Mouse (Mus musculus): ENCODE results near the gene Nox1.

The Nox1 gene

DNA sequence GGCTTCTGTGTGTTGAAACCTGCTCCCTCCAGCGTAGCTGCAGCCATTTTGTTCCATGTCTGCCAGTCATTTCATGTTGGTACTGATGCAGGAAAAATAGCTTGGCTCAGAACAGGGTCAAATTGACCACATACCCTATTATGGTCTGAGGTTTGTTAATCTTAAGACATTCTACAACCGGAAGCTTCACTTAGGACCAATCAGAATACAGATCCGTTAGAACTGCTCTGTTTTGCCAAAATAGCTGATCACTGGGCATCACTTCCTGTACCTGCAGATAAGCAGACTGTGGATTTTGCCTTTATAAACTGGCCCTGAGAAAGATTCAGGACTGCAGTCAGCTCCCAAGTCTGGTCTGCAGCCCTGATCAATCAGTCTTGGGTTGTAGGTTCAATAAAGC lies 93.2 kb downstream of the Nox1 start:
- no peak for DNase-seq (ENCODE audit: inconsistent ontology term)

DNA sequence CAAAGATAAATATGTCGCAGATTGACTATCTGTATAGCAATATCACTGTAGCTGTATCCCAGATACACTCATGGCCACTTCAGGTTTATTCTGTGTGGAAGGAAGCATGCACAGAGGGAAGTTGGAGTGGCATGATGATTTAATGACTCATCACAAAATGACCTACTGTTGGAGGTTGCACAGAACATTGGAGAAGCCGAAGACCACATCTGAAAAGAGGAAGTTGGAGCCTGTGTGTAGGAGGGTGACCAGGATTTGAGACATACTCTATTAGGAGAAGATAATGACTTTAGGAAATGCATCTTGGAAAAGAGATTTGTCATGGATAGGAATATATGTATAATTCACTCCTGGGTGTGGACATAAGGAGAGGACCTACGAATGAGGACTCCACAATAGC lies 105.3 kb downstream of the Nox1 start:
- no peak for DNase-seq (ENCODE audit: inconsistent ontology term)

- no peak for DNase-seq (ENCODE audit: inconsistent ontology term)
Measured at GRCm38 (mm10) chrX:134111767-134112166, 110.0 kb downstream of the Nox1 start.

GRCm38 (mm10) chrX:134102641-134103040 lies 119.1 kb downstream of the Nox1 start:
- peak; percentile 21 for DNase-seq (ENCODE audit: inconsistent ontology term)

GRCm38 (mm10) chrX:134085453-134085852 lies 136.3 kb downstream of the Nox1 start:
- no peak for DNase-seq (ENCODE audit: inconsistent ontology term)

DNA sequence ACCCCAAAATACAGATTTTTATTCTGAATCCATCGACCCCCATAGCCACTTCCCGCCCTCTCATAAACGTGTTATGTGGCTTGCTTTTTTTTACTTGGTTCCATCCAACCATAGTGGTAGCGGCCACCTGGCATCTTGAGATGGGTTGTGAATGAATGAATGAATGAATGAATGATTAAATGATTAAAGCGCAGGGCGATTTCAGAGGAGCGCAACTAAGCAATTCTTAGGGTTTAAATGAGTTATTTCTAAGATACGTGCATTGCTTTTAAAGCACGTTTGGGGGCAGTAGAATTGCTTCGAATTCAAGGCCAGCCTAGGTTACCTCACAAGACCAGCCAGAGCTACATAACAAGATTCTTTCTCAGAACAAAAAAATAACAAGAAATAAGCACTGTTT lies 162.0 kb downstream of the Nox1 start:
- peak; percentile 16 for DNase-seq (ENCODE audit: inconsistent ontology term)

DNA sequence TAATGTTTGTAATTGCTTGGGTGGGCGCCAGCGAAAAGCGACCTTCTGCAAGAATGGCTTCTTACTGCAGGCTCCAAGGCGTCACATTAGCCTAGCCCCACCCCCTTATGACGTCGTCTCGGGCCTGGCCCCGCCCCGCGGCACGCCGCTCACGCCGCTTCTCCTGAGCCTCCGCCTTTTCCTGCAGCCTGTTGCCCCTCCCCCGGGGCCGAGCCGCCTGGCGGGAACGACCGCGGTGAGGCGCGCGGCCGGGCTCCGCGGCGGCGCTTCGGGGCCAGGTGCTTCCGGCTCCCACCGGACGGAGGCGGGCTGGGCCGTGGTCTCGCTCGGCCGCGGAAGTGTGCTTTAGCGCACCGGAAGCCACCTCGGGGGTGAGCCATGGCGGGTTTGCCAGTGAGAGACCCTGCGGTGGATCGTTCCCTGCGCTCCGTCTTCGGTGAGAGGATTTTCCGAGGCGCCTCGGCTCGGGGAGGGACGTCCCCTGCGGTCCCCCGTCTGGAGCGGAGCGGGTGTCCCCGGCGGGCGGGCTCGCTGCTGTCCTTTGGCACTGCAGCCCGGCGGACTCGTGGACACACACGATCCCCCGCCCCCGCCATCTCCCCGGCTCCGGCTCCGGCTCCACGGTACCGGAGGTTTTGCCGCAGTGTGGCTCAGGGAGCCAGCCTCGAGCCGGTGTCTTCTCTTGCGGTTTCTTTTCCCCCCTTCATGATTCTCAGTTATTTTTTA lies 162.6 kb downstream of the Nox1 start, which contains the start of gene Cstf2:
Gene Cstf2 (plus strand): TSS at position 201 of the 726 bp plus-strand sequence.
- peak; percentile 95 for DNase-seq (ENCODE audit: inconsistent ontology term)

- no peak for DNase-seq (ENCODE audit: inconsistent ontology term)
Measured at GRCm38 (mm10) chrX:134058040-134058875, 163.5 kb downstream of the Nox1 start.

DNA sequence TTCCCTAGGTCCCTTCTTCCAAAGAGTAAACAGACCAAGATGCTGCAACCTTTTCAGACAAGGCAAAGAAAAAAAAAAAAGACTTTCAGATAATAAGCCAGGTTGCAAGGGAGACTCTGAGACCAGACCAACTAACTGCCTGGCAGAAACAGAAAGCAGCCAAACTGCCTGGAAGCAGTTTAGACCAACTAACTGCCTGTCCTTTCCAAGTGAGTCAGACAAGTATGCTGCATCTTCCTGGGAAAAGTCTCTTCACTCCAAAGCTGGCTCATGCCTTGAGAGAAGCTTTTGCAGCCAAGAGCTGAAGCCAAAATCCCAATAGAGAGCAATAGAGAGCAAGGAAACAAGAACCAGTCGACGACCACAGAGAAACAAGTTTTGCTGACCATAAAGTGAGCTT lies 164.9 kb downstream of the Nox1 start:
- peak; percentile 28 for DNase-seq (ENCODE audit: inconsistent ontology term)

- DNase-seq (ENCODE audit: inconsistent ontology term), result no peak
Measured at GRCm38 (mm10) chrX:134048994-134049393, 172.8 kb downstream of the Nox1 start.
